Mouse (Mus musculus) macrophage (primary cell): Measurements from ENCODE around the gene Zscan10. TPM values are rescaled to one million over a fixed set of nuclear protein-coding genes. Genes with fewer than 3 reads are reported as not detected.

ENCODE experiments used
- H3K27ac ChIP-seq: fragments of 350-480 bp; formaldehyde crosslinking; 2 replicates; pipeline ENCODE4 v1.9.0; 2021
- H3K36me3 ChIP-seq: fragments of 350-480 bp; formaldehyde crosslinking; 2 replicates; pipeline ENCODE4 v1.9.0; 2021; ENCODE audit errors: inconsistent target
- H3K4me3 ChIP-seq: fragments of 350-480 bp; formaldehyde crosslinking; 2 replicates; pipeline ENCODE4 v1.9.0; 2021; ENCODE audit errors: inconsistent target
- H3K79me2 ChIP-seq: fragments of 350-480 bp; formaldehyde crosslinking; 2 replicates; pipeline ENCODE4 v1.9.0; 2021; ENCODE audit errors: inconsistent target
- WGBS: methylation state at CpG from one replicate; pipeline ENCODE4 v1.1.7; 2026; ENCODE audit warnings: inconsistent platforms; ENCODE audit not compliant: missing documents; 5-methylcytosine and 5-hydroxymethylcytosine counted together
- polyA plus RNA-seq: library from polyadenylated mRNA; stranded (reverse); fragments of 250-400 nt; gene quantifications from 3 replicates; pipeline ENCODE4 v1.2.4, GENCODE M21; 2018; ENCODE audit warnings: inconsistent platforms
- total RNA-seq, 78 experiments: library from RNA; depleted of rRNA; stranded (reverse); fragments of 250-400 nt; gene quantifications; 1 replicate in 9 of 78; 2 replicates in 24 of 78; 3 replicates in 43 of 78; 4 replicates in 2 of 78; pipeline ENCODE4 v1.2.4; 2018; ENCODE audit warnings: inconsistent platforms in 56 of 78

Gene Zscan10
- not detected for total RNA-seq (2018; cell fraction: chromatin; rRNA removed)
- not detected for total RNA-seq (2018; cell fraction: cytosol; rRNA removed)
- total RNA-seq (2018; cell fraction: nucleus; rRNA removed), result not detected
- not detected in 3 replicates for polyA plus RNA-seq

DNA sequence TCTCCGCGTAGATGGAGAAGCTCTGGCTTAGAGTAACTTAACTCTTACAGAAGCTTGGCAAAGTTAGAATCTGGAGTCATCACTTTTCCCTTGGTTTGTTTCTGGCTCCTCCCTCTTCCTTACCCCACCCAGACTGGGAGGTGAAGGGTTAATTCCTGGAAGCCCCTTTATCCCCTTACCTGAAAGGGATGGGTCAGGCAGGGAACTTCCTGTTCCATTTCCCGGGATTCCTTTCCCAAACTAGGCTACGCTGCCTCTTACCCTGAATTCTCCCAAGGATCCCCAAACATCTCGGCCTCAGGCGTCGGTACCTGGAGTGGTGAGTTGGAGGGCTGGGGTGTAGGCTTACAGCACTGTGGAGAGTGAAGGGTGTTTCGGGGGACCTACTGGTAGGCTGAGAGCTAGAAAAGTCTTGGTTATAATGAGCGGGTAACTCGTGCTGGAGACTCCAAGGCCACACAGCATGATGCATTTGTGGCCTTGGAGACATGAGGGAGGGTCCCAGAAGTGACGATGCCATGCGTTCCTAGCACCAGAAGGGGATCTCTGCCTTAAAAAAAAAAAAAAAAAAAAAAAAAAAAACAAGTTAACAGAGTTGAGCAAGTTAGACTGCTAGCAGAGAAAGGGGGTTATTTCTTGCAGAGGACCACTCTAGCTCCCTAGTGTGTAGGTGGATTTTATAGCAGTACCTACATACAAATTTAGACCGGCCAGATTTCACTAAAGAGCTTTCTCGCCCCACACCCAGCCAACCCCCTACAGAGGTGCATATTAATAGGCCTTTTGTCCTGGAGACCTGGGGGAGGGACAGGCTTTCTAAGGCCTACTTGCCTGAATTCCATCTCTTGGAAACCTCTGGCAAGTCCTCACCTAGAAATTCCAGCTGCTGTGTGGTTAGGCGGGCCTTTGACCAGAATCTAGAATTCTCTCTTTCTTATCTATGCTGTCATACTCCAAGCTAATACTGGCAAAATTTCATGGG is at the start of gene Zscan10:
Gene Zscan10, plus strand, starts transcription at position 216 of the 982 bp plus-strand sequence.
- peak within 1 kb of the TSS; percentile 49 for H3K4me3 ChIP-seq

DNA sequence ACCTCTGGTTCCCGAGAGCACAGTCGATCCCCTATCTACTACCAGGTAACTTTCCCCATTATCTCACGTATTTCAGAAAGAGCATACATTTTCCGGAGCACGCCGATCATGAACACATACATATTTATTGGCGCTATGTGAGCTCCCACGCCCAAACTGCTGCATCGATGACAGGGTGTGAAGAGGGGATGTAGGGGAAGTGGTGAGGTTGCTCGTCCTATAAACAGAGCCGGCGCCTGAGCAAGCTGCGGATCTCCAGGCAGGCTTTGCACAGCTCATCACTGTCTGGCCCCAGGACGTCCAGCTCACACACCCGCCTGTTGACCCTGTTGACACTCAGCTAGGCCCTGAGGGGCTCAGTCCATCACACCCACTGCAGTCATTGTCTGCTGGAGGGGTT is 49.8 kb upstream of the Zscan10 start:
- Histone ChIP-seq H3K4me3 (peak overlapping the region; percentile 74), H3K79me2 (no peaks in the 10 kb centered on the region), H3K27ac (peak overlapping the region; percentile 42), H3K36me3 (no peaks in the 10 kb centered on the region)
- 5% methylated on average over 15 of the region's 15 CpGs for WGBS

More for the DNA sequence above, at the start of gene Zscan10:
- H3K27ac ChIP-seq, result no peak within 1 kb of the TSS
- 96% methylated on average over 15 of the region's 15 CpGs for WGBS
- no peaks in the 10 kb centered on the region for H3K36me3 ChIP-seq
- H3K79me2 ChIP-seq, result no peaks in the 10 kb centered on the region

DNA sequence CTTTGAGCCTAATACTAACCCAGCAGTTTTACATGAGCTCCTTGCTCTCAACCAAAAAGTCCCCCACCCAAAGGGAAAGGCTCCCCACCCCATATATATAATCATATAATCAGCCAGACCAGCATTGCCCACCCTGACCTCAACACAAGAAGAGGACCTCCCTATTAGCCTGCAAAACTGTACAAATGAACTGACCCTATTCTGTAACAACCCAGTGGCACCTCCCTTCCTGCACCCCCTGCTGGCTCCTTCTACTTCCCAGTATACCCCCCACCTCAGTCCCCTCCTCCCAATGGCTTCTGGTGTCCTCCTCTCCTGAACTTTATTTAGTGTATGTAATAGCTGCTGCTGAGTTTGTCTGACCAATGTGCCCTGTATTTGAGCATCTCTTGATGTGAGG is 49.2 kb upstream of the Zscan10 start:
- H3K27ac ChIP-seq, result no peak overlapping the region
- H3K79me2 ChIP-seq, result no peaks in the 10 kb centered on the region
- no peaks in the 10 kb centered on the region for H3K36me3 ChIP-seq
- peak overlapping the region; percentile 74 for H3K4me3 ChIP-seq

DNA sequence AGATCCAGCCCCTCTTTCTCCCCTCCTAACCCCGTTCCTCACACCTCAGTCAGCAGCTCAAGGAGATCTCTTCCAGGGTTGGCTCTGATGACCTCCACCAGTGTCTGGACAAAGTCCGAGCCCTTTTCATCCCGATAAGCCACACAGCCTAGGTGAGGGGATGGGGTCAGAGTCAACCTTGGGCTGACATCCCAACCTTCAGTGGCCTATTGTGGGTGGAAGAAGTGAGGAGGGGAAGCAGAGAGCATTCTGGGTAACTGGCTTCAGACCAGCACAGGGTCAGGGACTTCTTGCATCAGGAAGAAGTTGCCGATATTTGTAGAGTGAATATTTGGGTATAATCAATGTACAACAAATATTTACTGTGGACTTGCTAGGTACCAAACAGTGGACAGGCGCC is 48.7 kb upstream of the Zscan10 start:
- no peak overlapping the region for H3K4me3 ChIP-seq
- H3K36me3 ChIP-seq, result peaks cover 1% of the 10 kb centered on the region; the same call in 1 of the 2 replicates
- H3K79me2 ChIP-seq, result no peaks in the 10 kb centered on the region
- WGBS, result 76% methylated on average over 5 of the region's 5 CpGs
- no peak overlapping the region for H3K27ac ChIP-seq

DNA sequence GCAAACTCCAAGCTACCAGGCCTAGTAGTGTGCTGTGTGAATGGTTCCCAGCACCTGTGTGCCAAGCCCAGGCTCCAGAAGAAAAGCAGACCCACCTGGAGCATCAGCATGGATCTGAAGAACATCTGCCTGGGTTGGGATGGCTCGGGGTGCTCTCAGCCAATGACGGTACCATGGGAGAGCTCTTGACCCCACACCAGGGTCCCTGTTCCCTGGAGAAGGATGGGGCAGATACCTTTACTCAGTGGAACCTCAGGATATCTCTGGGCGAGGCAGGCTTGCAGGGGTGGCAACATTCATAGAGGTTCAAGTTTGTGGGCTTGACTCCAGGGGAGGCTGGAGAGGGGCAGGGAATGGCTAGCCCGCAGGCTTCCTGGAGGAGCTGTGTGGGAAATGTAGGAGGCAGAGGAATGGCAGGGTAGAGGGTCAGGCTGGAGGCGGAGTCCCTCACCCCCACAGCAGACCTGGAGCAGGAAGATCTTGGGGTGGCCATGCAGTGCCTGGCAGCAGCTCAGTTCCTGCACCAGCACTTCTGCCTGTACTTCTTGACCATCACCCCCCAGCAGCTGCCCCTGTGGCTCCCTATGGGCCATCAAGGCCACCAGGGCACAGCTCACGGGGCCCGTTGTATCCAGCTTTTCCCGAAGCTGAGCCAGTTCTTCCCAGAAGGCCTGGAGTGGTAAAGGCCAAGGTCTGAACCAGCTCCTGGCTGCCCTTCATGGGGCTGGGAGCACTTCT is 47.6 kb upstream of the Zscan10 start:
- peaks cover 10% of the 10 kb centered on the region; the same call in 1 of the 2 replicates for H3K36me3 ChIP-seq
- no peak overlapping the region for H3K27ac ChIP-seq
- no peak overlapping the region for H3K4me3 ChIP-seq
- WGBS, result 88% methylated on average over 8 of the region's 8 CpGs
- H3K79me2 ChIP-seq, result no peaks in the 10 kb centered on the region

DNA sequence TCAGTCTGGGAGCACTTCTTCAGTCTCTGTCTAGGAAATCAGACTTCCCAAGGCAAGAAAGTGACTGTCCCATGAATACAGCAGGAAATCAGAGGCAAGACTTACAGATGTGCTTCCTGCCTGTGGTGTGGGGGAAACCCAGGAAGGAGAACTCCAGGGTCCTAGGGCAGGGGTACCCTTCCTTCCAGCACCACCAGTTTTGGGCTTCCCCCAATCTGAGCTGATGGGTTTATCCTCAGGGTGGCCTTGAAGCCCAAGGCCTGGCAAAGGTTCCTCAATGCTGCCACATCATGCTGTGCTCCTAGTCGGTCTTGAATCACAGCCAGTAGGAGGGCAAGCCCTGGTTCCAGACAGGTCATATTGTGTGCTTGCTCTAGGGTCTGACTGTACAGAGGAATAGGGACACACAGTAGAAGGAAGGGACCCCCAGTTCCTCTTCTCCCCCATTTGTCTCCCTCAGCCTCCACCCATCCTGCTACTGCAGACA is 47.0 kb upstream of the Zscan10 start:
- no peaks in the 10 kb centered on the region for H3K79me2 ChIP-seq
- peaks cover 16% of the 10 kb centered on the region; the same call in 1 of the 2 replicates for H3K36me3 ChIP-seq
- WGBS, result 72% methylated on average over 1 of the region's 1 CpGs
- no peak overlapping the region for H3K4me3 ChIP-seq
- no peak overlapping the region for H3K27ac ChIP-seq

DNA sequence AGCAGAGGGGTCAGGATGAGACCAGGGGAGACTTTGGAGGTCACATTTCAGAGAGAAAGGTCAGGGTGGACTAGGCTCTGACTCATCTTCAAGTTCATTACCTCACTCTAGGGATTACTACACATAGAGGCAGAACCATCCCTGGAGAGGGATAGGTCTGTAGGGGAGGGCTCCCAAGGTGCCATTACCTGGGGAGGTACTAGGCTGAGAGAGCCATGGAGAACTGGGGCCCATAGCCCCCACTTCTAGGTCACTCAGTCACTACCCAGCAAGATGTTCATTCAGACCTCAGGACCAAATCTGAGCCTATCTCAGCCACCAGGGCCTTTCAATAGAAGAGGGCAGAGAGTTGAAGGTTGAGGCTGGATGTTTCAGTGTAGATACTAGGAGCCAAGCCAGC is 46.3 kb upstream of the Zscan10 start:
- no peaks in the 10 kb centered on the region for H3K79me2 ChIP-seq
- peaks cover 22% of the 10 kb centered on the region; the same call in 1 of the 2 replicates for H3K36me3 ChIP-seq
- no peak overlapping the region for H3K4me3 ChIP-seq
- no peak overlapping the region for H3K27ac ChIP-seq

DNA sequence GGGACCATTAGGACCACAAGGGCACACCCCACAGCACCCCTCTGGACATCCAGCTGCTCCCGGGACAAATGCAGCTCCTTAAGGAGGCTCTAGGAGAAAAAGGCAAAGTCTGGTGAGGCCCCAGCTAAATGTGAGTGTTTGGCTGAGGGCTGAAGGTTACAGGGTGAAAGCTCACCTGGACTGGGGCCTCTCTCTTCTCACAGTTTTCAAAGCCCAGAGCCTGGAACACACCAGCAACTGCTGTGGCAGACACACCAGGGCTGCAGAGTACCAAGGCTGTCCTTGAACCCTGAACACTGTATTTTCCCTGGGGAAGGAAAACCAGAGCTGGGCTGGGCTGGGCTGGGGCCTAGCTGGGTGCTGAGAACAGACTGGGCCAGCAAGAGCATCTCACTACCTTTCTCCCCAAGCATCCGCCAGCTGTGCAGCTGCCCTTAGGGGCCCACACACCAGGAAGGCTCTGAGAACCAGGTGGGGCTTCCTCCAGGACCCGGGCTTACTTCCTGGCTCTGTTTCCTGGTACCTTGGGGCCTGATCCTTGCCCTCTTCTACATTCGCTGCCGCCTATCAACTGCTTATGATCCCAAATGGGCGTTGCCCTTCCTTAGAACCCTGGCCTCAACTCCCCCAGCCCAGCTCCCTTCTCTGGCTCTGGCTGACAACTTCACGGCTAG is 45.3 kb upstream of the Zscan10 start:
- H3K4me3 ChIP-seq, result no peak overlapping the region
- H3K36me3 ChIP-seq, result peaks cover 24% of the 10 kb centered on the region; the same call in 1 of the 2 replicates
- H3K27ac ChIP-seq, result no peak overlapping the region
- no peaks in the 10 kb centered on the region for H3K79me2 ChIP-seq
- 81% methylated on average over 7 of the region's 7 CpGs for WGBS

DNA sequence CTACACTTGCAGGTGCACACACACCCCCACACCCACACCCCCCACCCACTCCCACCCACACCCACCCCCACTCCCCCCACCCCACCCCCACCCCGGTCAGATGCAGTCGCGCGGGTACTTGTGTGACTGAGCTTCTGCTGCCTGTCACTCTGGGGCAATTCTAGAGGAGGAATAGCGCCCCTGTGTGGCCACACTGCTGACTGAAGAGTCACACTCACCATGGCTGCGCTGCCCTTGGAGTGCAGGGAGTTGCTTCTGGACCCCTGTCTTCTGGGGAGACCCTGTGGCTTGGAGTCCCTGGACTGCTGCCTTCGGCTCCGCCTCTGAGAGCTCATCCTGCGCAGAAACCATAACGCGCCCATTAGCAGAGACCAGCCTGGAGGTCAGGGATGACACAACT is 40.9 kb upstream of the Zscan10 start:
- Histone ChIP-seq H3K79me2 (peaks cover 7% of the 10 kb centered on the region; the same call in 1 of the 2 replicates), H3K27ac (no peak overlapping the region), H3K4me3 (no peak overlapping the region), H3K36me3 (peaks cover 24% of the 10 kb centered on the region; the same call in 1 of the 2 replicates)
- WGBS, result 89% methylated on average over 11 of the region's 11 CpGs

DNA sequence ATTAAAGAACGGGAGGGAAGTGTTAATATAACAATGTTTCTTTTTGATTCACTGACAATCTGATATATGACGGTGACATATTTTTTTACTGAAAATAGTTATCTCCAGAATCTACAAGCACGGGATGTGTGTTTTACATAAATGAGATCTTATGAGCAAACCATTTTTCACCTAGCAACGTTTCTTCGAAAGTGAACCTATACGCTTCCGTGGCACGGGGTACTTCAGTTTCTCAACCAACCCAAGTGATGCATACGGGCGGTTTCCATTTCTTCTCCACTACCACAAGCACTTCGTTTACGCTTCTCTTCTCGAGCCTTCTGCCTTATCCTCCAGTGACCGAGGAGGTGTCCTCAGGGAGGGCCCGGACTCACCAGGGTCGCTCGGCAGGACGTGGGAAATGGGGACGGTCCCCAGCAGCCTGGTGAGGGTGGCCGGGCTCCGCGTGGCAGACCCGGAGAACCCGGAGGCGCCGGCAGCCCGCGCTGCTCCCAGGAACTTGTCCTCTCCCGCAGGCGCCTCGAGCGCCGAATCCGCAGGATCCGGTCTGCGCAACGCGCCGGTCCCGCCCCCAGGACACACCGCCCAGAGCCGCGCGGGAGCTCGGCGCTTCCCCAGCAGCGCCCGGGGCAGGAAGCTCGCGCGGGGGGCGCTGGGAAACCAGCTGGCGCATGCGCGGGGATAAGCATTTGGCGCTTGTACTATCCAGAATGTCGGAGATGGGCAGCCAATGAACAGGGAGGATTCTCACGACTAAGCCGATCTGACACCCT is 36.9 kb upstream of the Zscan10 start, which contains the start of gene Zfp213:
Gene Zfp213, minus strand, starts transcription at position 644 of the 773 bp plus-strand sequence.
- WGBS, result 0% methylated on average over 55 of the region's 59 CpGs

DNA sequence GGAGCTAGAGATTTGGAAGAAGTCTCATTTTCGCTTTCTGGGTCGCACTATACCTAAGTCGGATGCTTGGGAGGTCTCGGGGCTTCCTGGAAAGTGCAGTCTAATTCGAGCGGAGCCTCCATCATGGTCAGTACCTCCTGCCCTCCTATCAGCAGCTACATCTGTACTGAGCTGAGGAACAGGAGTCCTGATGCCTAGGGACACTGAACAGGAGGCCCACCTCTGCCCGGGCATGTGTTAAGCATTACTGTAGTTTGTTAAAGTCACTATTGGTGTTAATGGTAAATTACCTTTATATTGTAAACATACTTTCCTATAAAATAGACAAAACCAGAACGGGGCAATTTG is 36.3 kb upstream of the Zscan10 start:
- peak overlapping the region; percentile 53 for H3K27ac ChIP-seq
- WGBS, result under 1% methylated on average over 8 of the region's 8 CpGs
- peaks cover 1% of the 10 kb centered on the region; the same call in 1 of the 2 replicates for H3K36me3 ChIP-seq
- H3K4me3 ChIP-seq, result peak overlapping the region; percentile 91
- peaks cover 7% of the 10 kb centered on the region; the same call in 1 of the 2 replicates for H3K79me2 ChIP-seq

More for the DNA sequence above, 36.9 kb upstream of the Zscan10 start, which contains the start of gene Zfp213:
- peaks cover 7% of the 10 kb centered on the region; the same call in 1 of the 2 replicates for H3K79me2 ChIP-seq
- H3K4me3 ChIP-seq, result peak within 1 kb of the TSS; percentile 91
- H3K36me3 ChIP-seq, result peaks cover 7% of the 10 kb centered on the region; the same call in 1 of the 2 replicates
- peak within 1 kb of the TSS; percentile 58 for H3K27ac ChIP-seq

DNA sequence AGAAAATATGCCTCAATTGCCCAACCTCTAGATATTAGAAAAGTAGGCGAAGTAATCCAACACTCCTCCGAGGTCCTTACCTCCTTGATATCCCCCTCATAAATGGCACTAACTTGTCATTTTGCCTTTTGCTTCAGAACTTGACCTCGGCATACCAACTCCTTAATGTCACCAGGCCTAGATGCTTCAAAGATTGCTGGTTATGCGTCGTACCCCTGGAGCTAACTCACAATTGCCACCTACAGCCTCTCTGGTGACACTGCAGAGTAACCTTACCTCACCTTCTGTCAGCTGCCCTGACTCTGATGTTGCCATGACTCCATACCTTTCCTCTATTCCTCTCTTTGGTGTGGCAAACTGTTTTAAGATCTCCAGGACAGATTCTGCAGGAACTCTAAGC is 33.9 kb upstream of the Zscan10 start:
- H3K4me3 ChIP-seq, result no peak overlapping the region
- H3K36me3 ChIP-seq, result no peaks in the 10 kb centered on the region
- WGBS, result 44% methylated on average over 5 of the region's 5 CpGs
- H3K79me2 ChIP-seq, result peaks cover 7% of the 10 kb centered on the region; the same call in 1 of the 2 replicates
- H3K27ac ChIP-seq, result no peak overlapping the region

DNA sequence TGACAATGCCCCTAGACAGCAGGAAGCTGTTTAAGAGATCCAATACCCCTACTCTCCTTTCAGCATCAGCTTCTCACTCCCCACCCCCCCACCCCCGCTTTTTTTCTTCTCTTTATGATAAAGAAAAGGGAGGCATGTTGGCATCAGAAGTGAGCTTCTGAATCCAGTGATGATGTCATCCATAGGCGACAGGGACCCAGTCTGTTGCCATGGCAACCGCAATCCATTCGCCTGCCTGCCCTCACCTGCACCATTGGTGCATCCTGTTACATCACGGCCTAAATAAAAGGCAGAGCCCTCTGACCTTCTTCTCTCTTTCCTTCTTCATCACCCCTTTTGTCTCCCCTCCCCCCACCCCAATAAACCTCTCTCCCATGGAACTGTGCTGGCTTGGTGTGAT is 32.3 kb upstream of the Zscan10 start:
- WGBS, result 72% methylated on average over 4 of the region's 5 CpGs
- Histone ChIP-seq H3K79me2 (no peaks in the 10 kb centered on the region), H3K27ac (no peak overlapping the region), H3K36me3 (no peaks in the 10 kb centered on the region), H3K4me3 (no peak overlapping the region)
